Mouse (Mus musculus): ENCODE results near the gene Eno3.

GRCm38 (mm10) chr11:70651391-70651790 lies 5.6 kb upstream of the Eno3 start:
- TF ChIP-seq POLR2A (IDR thresholded peaks at IDR 0.05; ENCODE audit: control insufficient read depth, extremely low read depth, insufficient read depth, low read length, poor library complexity) (no peak), CTCF (IDR thresholded peaks at IDR 0.05; ENCODE audit: borderline replicate concordance, control insufficient read depth, extremely low read depth, insufficient read depth, low read length, poor library complexity) (no peak)

All from thymus, adult 2 months (tissue).